Mouse (Mus musculus) hindlimb bud, embryonic 11.5 days (tissue): ENCODE results near the gene Methig1.

ENCODE experiments used
- DNase-seq: peaks from one replicate; pipeline ENCODE4 v3.0.0-alpha.2; 2012; ENCODE audit warnings: low read depth, low spot score; ENCODE audit errors: extremely low spot score

Gene Methig1

DNA sequence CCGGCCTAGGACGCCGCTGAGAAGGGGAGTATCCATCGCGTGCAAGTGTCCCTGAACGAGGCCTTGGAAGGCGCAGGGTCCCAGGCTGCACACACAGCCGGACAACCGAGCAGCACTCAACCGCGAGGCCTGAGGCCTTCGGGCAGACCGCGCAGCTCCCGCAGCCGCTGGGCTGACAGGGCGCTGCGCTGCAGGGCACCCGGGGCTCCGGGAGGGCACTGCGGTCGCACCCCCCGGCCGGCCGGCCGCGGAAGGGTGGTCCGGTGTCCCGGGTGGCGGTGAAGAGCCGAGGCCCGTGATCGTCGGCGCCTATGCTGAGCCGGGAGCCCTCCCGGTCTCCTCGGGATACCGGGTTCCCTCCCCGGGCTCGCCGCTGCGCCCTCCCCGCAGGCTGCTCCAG lies 69.5 kb downstream of the Methig1 start:
- no peak for DNase-seq

DNA sequence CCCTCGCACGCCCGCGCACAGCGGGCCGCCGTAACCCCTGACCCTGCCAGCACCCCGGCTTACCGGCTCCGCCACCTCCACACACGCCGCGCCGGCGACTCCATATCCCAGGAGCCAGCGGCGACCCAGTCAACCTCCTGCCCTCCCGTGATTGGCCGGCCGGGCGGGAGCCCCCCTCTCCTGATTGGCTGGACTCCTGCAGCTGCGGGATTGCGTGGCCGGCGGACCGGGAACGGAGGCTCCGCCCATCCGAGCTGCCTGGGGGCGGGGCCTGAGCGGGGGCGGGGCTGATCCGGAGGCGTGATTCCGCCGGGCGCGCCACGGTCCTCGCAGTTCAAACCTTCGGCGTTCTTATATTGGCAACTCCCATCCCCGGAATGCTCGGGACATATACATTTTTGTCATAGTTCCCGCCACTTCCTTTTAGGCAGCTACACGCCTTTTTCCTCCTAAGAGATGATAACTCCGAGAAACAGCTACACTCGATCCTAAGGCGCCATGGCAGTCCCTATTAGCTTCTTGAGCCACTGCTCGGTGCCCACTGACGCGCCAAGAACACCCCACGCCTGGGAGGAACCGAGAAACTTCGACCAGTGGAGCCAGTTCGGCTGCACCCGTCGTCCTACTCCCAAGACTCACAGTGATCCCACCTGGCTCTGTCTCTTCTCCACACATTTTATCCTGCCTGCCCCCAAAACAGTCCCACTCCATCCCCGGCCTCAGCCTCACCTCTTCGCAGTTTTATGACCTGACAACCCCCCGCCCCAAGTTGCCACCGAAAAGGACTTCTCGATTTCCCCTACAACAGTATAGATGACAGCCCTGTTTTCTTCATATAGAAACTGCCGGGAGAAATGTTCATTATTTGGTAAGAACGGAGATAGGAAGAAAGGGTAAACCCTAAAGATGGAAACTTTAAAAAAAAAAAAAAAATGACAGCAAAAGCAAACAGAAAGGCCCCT lies 70.2 kb downstream of the Methig1 start:
- peak; percentile 56 for DNase-seq

DNA sequence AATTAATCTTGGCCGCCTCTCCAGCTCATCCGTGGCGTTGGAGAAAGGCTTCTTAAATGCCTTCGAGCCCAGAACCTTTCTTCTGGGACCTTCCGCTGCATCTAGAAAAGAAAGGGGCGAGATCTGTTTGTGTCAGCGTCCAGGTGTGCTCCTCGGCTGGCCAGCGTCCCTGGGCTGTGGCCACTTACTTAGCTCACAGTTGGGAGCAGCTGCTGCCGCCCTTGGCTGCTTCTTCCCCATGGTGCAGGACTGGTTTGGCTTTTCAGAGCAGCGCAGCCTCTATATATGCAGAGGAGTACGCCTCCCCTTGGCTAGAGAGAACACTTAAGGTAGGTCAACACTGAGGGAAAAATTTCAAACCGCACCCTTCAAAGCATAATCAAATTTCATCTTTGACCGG lies 71.0 kb downstream of the Methig1 start:
- DNase-seq, result no peak

DNA sequence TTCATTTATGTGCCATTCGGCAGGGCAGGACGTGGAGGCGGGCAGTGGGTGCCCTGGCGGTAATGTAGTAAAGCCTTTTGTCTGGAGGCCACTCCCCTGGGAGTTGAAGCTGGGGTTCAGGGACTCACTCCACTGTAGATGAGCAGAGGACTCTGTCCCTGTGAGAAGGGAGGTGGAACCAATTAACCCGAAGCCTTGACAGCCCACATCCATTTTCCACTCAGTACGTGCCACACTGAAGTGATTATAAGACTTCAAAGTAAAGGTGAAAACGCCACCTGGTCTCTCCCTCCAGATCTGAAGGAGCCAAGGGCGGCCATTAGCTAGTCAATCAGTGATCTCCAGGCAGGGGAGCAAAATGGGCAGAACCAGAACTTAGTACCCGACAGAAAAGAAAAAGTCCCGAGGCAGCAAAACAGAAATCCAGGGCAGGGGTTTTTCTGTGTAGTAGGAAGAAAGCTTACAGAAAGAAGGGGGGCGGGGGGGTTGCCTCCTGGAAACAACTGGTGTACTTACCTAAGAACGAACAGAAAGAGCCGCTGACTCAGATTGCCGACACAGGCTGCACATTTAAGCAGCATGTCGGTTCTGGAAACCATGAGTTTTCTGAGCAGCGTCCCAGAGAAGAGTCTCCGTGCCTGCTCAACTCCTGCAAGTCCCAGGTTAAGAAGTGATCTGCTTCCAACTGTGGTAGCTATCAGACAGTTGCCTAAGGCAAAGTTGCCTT lies 71.6 kb downstream of the Methig1 start, which contains the start of gene Slc11a2:
Slc11a2 (minus strand) TSS at position 677 of the 727 bp plus-strand sequence.
- peak; percentile 56 for DNase-seq

DNA sequence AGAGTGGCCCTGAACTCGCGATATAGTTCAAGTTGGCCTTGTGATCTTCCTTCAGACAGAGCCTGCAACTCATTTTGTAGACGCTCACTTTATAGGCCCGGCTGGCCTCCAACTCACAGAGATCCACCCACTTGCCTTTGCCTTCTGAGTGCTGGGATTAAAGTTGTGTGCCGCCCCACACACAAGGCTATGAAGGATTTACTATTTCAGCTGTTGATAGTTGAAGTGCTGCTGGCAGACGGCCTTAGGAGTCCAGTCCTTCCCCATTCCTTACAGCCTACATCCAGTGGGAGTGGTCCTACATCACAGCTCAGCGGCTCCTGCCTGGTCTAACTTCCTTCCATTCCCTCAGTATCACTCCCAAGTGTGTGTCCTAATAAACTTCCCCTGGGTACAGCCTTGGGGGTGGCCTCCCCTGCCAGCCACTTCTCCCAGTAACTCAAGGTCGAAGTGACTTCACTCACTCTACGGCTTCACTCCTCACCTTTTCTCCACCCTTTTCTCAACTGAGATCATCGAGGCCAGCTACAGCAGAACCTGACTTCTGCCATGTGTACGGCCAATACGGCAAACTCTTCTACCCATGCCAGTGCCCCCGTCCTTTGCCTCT lies 75.5 kb downstream of the Methig1 start:
- no peak for DNase-seq

DNA sequence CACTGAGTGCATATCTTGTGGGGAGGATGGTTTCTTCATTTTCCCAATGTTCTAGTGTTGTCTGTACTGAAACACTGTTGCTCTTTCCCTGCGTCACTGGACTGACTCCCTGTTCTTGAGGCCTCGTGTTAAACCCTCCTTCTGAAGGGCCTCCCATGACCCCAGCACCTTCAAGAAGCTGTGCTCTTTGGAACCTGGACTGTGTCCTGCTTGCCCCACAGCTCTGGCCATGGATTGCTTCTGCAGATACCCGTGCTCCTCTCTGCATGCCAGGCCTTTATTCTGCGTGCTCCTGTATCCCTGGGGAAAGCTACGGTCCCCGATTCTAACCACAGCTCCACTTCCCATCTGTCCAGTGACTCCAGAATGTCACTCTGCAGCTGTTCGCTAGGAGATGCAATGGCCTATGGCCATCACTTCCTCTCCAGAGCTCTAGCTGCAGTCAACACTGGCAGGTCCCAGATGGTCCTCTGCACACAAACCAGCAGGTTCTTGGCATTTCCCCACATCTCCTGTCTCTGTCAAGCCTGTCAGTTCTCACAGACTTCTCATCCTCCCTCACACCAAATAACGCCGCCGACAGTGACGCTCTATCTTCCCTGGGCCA lies 77.1 kb downstream of the Methig1 start:
- no peak for DNase-seq

DNA sequence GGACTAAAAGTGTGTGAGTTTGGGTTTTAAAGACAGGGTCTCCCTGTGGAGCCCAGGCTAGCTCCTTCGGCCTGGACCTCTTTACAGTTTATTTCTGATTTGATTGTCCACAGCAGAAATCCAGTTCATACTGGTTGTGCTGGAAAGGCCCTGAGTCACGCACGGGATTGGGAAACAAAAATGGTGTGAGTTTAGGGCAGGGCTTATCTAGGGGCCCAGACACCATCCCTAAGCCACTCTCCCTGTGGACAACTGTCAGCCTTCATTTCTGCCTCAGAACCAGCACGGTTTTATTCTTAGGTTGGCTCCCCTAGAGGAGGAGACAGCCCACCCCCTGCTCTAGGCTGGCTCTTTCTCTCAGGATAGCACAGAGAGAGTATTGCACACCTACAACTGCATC lies 80.3 kb downstream of the Methig1 start:
- DNase-seq, result no peak
